Mouse (Mus musculus) heart, embryonic 15.5 days (tissue): Measurements from ENCODE around the gene D16Ertd472e. TPM values are rescaled to one million over a fixed set of nuclear protein-coding genes. Genes with fewer than 3 reads are reported as not detected.

Source experiments
- polyA plus RNA-seq: library from polyadenylated mRNA; unstranded; fragments of >200 nt; fragmentation: Nextera tagmentation; extraction: Ambion mirVana; gene quantifications from 2 replicates; pipeline ENCODE4 v1.2.1, GENCODE M21; 2015

D16Ertd472e gene
- polyA plus RNA-seq, 1 experiment from 2014 or later: 7.1 TPM

Other genes starting within 250 kb of the D16Ertd472e start
- 56.5 and 61.6 TPM in 2 replicates for gene Btg3, start 199.5 kb downstream of the D16Ertd472e start, polyA plus RNA-seq